Mouse (Mus musculus): Measurements from ENCODE around the gene Dnajc1.

Dnajc1 gene

DNA sequence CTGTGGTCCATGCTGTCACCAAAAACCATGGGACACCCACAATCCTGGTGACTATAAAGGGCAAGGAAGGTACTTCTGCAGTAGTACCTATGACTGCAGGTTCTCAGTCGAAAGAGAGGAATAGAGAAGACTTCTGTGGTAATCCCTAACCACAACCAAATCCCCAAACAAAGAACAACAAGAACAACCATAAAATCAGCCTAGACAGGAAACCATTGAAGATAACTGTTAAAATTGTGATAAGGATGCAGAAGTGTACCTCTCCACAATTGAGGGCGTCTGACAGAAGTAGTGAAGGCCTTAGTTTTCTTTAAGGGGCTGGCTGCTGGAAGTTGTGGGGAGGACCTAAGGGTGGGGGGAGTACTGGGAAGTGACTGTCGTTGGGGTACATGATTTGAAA, 91.7 kb downstream of the Dnajc1 start:
- no peak for DNase-seq (ENCODE audit: low read depth, low spot score)

DNA sequence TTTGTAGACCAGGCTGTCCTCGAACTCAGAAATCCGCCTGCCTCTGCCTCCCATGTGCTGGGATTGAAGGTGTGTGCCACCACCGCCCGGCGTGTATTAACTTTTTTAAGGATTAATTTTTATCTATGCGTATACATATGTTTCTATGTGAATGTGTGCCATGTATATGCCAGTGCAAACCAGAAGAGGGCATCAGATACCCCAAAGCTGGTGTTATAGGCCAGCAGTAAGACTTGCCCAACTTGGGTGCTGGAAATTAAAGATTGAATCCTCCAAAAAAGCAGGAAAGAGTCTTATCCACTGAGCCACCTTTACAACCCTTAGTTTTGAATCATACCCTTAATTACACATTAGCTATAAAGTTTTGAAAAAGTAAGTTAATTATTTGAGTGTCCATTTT, 107.5 kb downstream of the Dnajc1 start:
- DNase-seq (ENCODE audit: low read depth, low spot score), result no peak

DNA sequence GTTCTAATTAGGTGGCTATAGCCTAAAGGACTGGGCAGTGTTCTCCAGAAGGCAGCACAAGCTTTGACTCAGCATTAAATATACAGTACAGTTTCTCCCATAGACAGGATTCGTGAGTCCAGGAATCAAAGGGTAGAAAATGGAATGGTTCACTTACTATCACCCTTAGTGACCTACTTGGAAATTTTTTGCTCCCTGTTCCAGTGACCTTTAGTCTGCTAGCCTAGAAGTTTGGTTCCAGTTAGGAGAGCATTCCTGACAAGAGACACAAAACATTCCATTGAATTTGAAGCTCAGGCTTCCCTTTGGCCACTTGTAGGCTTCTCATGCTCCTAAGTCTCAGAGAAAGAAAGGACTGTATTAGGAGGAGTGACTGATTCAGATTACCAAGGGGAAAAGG, 126.9 kb downstream of the Dnajc1 start:
- DNase-seq (ENCODE audit: low read depth, low spot score), result no peak

DNA sequence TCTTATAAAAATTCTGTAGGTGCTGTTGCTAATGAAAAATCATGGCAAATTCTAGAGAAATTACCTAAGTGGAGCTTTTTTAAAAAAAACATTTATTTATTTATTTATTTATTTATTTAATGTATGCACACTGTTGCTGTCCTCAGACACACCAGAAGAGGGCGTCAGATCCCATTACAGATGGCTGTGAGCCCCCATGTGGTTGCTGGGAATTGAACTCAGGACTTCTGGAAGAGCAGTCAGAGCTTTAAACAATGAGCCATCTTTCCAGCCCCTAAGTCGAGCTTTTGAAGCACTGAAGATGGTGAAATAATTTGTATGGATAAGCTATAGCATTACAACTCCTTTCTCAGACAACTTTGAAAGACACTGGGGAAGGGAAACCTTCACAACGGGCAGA, 128.1 kb downstream of the Dnajc1 start:
- no peak for DNase-seq (ENCODE audit: low read depth, low spot score)

DNA sequence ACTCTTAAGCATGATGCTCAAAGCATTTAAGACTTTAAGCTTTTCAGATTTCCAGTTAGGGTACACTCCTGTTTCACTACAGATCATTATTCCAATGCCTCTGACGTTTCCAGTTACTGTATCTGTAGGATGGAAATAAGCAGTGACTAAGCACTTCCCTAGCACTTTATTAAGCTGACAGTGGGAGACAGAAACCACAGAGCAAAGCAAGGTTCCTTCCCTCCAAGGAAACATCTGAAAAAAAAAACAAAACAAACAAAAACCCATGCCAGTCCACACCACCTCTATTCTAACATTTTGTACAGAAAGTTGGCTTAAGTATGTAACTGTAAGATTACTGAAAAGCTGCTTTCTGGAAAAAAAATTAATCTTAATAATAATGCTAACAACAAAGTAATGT, 130.3 kb downstream of the Dnajc1 start:
- no peak for DNase-seq (ENCODE audit: low read depth, low spot score)

DNA sequence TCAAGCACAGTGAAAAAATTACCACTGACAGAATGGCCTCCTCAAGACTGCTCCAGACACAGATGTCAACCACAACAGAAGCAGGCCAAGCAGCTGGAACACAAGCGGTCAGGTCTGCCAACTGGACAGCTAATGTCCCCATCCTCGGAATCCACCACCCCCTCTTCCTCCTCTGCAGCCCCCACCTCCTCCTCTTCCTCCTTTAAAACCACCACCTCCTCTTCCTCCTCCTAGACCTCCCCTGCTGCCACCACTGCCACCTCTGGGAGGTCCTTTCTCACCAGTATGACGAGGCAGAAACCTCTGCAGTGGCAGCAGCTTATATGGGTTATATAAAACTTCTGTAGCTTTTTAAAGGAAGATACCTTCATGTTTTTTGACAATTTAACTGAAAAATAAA, 143.4 kb downstream of the Dnajc1 start:
- DNase-seq (ENCODE audit: low read depth, low spot score), result no peak

DNA sequence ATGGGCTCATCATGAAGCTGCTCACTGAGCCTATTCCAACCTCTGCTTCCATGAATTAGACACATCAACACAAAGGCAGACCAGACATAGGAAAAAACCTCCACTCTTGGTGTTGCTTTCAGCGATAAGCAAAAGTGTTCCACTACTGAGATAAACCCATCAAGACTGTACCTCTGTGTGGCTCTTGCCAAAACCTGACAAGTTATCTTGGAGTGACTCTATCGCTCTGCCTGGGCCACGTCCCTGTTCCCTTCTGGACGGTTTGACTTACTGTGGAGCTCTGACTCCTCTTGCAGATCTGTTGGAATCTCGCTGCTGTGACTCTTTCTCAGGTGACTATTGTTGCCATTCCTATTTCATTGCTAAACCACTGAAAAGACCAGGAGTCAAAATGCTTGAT, 157.1 kb downstream of the Dnajc1 start:
- no peak for DNase-seq (ENCODE audit: low read depth, low spot score)

DNA sequence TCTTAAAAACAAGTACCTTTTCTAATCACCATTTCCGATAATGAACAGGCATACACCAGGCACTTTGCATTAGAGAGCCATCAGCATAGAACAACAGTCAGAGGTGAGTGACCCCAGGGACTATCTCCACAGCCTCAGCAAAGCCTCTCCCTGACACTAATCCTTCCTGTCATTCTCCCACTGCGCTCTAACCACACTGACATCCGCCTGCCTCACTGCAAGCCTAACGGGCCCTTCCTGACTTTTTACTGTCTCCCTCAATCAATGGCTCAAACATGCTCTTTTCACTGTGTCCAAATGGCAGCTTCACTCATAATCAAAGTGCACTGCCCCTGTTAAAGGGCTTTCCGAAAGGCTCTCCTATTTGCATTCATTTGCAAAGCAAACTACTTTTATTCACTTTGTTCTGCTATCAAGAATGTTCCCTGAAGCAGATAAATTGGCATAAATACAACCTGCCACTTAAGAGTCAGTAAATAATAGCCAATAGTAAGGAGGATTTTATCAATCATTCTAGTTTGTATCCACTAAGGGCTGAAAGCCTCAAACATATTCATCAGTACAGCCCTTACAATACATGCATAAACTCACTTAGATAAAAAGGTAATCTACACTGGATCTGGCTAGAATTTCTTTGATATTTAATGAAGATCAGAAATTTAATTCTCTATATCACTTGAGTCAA, 159.6 kb downstream of the Dnajc1 start:
- no peak for DNase-seq (ENCODE audit: low read depth, low spot score)

DNA sequence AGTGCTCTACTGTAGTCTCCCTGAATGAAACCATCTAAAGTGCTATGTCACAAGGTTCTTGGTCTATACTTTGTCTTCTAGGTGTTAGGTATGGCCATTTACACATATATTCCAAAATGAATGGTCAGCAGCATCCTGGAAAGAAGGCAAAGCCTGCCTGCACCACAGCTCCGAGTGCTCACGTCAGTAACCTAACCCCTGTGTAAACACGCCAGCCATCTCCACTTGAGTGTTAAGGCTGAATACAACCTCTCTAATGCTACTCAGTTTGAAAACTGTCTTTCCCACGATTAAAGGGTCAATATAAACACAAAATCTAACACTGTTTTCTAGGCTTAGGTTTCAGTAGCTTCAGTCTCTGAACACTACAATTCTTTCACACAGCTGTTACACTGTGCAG, 161.5 kb downstream of the Dnajc1 start:
- DNase-seq (ENCODE audit: low read depth, low spot score), result no peak

DNA sequence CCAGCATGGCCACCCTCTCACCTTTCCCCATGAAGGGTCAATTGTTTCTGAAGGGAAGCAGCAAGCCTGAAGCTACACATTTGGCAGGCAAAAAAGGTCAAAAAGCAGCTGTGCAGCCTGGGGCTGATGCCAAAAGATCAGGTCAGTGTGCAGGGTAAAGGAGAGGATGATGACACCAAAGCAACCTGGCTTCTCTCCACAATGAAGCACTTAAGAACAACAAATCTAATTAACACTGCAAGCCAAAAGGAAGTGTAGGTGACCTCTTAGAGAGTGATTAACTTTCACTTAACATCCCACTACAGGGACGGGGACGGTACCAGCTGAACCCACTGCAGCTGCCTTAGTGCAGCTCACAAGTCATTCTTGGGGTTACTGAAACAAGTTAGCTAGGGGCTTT, 163.4 kb downstream of the Dnajc1 start:
- DNase-seq (ENCODE audit: low read depth, low spot score), result no peak

DNA sequence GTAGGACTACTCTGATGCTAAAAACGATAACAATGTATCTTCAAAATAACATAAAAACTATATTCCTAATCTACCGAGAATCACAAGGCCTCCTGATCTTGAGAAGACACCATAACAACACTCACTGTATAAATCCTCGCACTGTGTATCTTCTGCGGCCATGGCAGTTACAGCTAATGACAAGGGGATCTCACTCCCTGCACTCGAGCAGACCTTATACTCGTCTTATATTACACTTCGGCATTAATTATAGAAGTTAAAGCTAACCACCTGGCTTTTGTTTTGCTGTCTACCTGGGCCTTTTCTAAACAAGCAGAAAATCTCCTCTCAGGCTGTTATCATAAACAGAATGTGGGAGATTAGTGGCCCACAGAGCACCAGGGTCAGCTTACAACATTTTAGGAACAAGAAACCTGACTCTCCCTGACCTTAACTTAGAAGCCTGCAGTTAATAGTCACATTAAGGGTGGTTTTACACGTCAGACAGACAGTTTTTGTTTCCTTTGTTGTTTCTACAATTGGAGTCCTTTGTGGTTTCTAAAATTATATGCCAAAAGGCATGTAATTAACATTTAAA, 164.1 kb downstream of the Dnajc1 start:
- no peak for DNase-seq (ENCODE audit: low read depth, low spot score)

DNA sequence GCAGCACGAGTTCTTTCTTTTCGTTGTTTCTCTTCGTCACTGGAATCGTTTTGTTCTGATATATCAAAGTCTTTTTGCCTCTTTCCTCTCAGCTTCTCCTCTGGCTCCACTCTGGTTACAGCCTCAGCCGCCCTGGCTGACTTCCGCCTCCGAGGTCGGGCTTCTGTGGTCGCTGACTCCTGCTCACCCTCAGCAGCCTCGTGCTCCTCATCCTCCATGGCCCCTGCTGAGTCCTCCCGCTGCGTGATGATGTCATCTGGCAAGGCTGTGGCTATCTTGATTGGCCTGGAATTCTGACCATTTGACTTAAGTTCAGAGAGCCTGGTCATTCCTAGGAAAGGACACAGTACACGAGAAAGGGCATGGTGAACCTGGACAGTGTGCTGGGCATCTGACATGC, 173.1 kb downstream of the Dnajc1 start:
- no peak for DNase-seq (ENCODE audit: low read depth, low spot score)

DNA sequence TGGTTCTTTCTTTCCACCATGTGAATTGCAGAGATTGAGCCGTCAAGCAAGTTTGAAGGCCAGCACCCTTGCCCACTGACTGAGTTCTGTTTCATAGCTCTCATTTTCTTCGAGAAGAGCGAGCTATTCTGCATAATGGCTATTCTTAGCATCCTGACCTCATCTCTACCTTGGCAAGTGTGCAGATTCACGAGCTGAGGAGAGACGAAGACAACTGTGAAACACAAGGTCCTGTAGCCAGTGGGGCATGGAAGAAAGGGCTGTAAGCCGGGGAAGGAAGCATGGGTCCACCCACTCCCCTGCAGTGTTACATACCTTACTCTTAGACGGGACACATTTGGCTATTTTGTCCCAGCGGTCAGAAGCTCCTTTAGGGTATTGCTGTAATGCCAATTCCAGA, 173.5 kb downstream of the Dnajc1 start:
- no peak for DNase-seq (ENCODE audit: low read depth, low spot score)

DNA sequence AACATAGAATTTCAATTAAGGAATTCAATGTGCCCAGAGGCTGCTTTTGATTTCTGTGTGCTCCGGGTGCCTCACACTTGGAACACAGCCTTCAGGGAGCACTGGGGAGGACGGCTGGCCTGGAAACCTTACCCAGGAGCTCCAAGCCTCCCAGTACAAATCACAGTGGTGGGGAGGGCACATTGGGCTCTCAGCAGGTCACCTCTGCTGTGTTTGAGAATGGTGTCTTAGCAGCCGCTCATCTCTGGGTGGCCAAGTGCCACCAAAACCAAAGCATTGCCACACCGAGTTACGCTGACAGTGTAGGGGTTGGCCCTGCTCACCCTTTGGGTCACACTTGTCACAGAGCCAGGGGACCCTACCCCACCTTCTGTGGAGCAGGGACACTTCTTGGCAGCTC, 174.1 kb downstream of the Dnajc1 start:
- DNase-seq (ENCODE audit: low read depth, low spot score), result no peak

DNA sequence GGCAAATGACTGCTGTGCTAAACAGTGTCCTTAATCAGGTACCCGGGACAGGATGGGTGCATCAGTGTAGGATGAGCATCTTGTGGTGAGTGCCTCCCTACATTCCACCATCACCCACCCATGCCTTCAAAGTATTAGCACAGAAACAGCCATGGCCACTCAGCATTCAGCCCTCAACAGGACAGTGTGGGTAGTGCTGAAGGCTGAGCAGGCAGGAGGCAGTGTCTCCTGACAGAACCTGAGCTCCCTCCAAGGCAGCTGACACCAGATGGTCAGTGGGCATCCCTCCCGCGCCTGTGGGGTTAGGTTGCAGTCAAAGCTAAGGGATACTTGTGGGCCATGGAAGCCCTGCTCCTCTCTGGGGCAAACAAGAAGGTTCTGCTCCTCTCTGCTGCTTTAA, 174.8 kb downstream of the Dnajc1 start:
- DNase-seq (ENCODE audit: low read depth, low spot score), result no peak

DNA sequence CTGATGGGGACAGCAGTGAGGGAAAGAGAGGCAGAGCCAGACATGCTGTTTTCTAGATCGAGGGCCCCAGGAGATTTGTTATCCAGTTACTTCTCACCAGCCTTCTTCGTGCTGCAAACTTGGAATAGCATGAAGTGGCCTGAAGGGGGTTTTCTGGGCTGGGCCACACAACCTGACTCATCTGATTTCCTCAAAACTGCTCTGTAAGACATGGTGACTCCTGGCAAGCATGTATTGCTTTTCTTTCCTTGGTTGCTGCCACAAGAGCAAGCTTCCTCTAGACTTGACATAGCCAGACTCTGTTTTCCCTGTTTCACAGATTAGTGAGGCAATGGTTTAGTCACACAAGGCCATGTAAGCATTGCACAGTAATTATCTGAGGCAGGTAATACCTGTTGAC, 178.6 kb downstream of the Dnajc1 start:
- no peak for DNase-seq (ENCODE audit: low read depth, low spot score)

DNA sequence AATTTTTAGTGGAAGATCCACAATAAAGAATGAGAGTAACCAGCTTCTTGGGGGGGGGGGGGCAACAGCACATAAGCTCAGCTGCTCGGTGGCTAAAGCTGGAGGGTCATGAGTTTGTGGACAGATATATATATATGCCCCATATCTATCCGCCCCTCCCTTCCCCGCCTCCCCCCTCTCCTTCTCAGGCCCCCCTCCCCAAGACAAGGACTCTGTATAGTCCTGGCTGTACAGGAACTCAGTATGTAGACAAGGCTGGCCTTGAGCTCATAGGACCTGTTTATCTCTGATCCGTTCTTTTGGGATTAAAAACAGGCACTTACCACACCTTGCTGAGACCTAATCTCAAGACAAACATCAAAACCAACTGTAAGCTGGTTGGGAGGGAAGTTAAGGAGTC, 182.7 kb downstream of the Dnajc1 start:
- DNase-seq (ENCODE audit: low read depth, low spot score), result no peak

DNA sequence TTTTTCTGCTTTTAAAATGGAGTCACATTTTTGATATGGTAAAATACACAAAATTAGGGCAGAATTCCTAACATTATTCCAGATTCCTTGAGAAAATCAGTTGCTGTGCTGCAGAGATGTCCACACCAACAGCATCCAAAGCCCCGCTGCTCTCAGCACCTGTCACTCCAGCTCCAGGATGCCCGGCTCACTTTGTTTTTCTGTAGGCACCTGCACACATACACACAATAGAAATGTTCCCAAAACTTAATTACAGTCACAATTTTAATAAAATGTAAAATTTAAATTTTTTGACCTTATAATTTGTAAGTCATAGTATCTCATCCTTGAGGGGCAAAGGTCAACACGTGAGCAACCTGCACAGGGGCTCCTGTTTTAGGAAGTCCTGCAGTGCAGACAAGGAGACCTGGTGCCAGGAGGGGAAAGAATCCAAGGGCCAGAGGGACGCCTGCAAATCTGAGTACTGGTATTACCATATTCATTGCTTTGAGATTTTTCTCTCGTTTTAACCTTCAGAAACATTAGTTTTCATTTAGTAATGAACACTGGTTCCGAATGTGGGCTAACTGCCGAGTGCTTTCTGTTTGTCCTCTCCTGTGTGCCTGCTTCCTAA, 183.3 kb downstream of the Dnajc1 start:
- DNase-seq (ENCODE audit: low read depth, low spot score), result no peak

DNA sequence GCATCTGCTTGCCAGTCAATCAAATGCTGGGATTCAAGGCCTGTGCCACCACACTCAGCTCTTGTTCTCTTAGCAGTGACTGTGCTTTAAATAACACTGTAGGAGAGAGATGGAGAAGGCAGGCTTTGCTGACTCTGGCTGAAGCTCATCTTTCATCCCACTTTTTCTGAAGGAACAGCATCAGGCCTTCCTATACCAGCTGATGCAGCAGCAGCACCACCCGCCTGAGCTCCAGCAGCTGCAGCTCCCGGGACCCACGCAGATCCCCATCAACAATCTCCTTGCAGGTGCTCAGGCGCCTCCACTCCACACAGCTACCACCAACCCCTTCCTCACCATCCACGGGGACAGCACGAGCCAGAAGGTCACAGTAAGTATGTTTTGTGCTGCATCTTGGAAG, 184.1 kb downstream of the Dnajc1 start:
- no peak for DNase-seq (ENCODE audit: low read depth, low spot score)

DNA sequence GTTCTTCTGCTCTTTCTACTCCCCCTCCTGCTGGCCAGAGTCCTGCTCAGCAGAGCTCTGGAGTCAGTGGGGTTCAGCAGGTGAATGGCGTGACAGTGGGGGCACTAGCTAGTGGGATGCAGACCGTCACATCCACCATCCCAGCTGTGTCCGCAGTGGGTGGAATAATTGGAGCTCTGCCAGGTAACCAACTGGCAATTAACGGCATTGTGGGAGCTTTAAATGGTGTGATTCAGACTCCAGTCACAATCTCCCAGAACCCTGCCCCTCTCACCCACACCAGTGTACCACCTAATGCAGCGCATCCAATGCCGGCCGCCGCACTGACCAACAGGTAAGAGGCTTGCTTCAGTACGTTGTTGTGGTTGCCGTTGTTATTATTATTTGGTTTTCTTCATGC, 185.8 kb downstream of the Dnajc1 start:
- DNase-seq (ENCODE audit: low read depth, low spot score), result no peak

DNA sequence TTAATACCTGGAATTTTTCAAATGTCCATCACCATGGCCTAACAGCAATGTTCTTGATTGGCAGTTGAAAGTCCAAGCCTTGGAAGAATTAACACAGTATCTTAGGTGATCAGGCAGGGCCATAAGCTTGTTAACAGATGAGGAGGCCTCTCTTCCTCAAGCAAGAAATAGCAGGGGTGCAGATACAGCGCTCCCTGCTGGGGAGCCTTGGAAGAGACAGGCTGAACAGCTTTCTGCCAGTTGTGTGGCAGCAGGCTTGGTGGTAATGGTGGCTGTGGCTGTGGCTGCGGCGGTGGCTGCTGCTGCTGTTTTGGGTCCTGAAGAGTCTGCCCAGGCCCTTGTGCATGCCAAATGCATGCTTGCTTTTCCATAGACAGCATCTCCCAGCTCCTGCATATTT, 187.5 kb downstream of the Dnajc1 start:
- DNase-seq (ENCODE audit: low read depth, low spot score), result peak; percentile 45

DNA sequence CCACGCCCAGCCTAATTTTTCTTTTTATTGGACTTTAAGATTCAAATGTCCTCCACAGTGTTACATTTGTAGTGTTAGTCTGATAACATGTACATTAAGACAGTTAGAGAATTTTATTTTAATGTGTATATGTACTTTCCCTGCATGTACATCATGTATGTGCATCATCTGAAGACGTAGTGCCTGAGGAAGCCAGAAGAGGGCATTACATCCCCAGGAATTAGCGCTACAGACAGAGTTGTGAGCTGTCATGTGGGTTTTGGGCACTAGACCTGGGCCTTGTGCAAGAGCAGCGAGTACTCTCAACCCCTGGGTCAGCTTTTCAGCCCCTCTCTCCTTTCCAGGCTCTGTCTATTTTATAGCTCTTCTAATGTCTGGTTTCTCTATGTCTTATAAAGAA, 189.7 kb downstream of the Dnajc1 start:
- DNase-seq (ENCODE audit: low read depth, low spot score), result no peak

DNA sequence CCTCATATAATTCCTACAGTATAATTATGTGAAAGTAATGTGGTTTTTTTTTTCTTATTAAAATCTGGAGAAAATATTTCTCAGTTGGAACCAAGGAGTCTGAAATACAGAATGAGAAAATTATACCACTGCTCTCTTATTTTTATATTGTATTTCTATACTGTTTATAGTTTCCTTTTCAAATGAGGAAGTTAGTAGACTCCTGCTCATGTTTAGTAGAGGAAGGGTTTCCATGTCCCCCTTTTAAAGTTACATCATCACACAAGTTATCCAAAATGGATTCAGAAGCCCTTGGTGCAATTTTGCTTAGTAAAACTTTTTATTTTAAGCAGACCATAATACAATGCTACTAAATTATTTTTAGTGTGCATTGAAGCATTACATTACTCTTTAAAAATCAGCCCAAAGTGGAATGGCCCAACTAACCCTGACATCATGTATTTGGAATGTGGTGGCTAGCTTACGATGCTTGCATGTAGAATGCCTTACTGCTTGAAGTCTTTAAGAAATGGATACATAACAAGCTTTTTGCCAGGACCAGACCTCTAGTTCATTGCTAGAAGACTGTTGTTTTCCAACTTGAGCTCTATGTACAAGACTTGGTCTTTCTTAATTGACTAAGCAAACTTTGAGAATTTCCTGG, 190.7 kb downstream of the Dnajc1 start:
- no peak for DNase-seq (ENCODE audit: low read depth, low spot score)

Measured in retina, postnatal 7 days (tissue).